Mouse (Mus musculus) CH12.LX (cell line): ENCODE data around the gene Gm17949. TPM values are rescaled to one million over a fixed set of nuclear protein-coding genes. Genes with fewer than 3 reads are reported as not detected.

Experiments
- DNase-seq: peaks from one replicate; pipeline ENCODE4 v3.0.0-alpha.2; 2013; ENCODE audit errors: extremely low read depth
- H3K27ac ChIP-seq: 2 replicates; pipeline ENCODE4 v1.5.1; 2012; ENCODE audit warnings: low read depth, mild to moderate bottlenecking, control low read depth, moderate library complexity; ENCODE audit not compliant: insufficient read depth
- H3K27me3 ChIP-seq: replicated peaks from 2 replicates; pipeline ENCODE3; 2012; ENCODE audit warnings: inconsistent platforms
- H3K36me3 ChIP-seq, 2 experiments: replicated peaks in 1 of 2; 2 replicates each; pipeline versions ENCODE3 to v1.6.1; 2012; ENCODE audit warnings: inconsistent platforms in 1 of 2, low read length in 1 of 2, mild to moderate bottlenecking in 1 of 2, mixed read lengths in 1 of 2, moderate library complexity in 1 of 2; ENCODE audit not compliant: control insufficient read depth in 1 of 2, insufficient read depth in 1 of 2
- H3K4me1 ChIP-seq, 2 experiments: 2 replicates each; pipeline ENCODE4 v1.6.1; 2012; ENCODE audit warnings: inconsistent platforms in 1 of 2, moderate library complexity in 1 of 2; ENCODE audit not compliant: insufficient read depth in 2 of 2, control insufficient read depth in 1 of 2
- H3K4me2 ChIP-seq: 2 replicates; pipeline ENCODE4 v1.6.1; 2012; ENCODE audit warnings: low read depth, mild to moderate bottlenecking, control low read depth; ENCODE audit not compliant: poor library complexity, insufficient read depth, severe bottlenecking
- H3K4me3 ChIP-seq, 3 experiments: fragments of 150-350 bp in 1 of 3; sonication (generic) in 1 of 3; replicated peaks in 1 of 3; 2 replicates each; pipeline versions ENCODE3 to v1.5.1; 2011 to 2012; ENCODE audit warnings: low read depth in 2 of 3, low read length in 2 of 3, mild to moderate bottlenecking in 2 of 3, moderate library complexity in 2 of 3, control low read depth in 1 of 3, improper control_type of control experiment in 1 of 3, inconsistent platforms in 1 of 3, mixed read lengths in 1 of 3; ENCODE audit not compliant: poor library complexity in 1 of 3
- H3K79me2 ChIP-seq: replicated peaks from 2 replicates; pipeline ENCODE4 v1.6.1; 2012; ENCODE audit warnings: mild to moderate bottlenecking, moderate library complexity; ENCODE audit not compliant: control insufficient read depth, poor library complexity, insufficient read depth, severe bottlenecking; ENCODE audit errors: extremely low read depth
- H3K9ac ChIP-seq: 2 replicates; pipeline ENCODE4 v1.6.1; 2012; ENCODE audit warnings: low read depth, mild to moderate bottlenecking, control low read depth, moderate library complexity; ENCODE audit not compliant: insufficient read depth
- H3K9me3 ChIP-seq: replicated peaks from 2 replicates; pipeline ENCODE3; 2012; ENCODE audit warnings: low read length, inconsistent platforms, mixed read lengths
- CHD1 ChIP-seq: IDR thresholded peaks from 2 replicates; pipeline ENCODE4 v1.6.1; 2012; ENCODE audit warnings: low read depth, low read length, improper control_type of control experiment, inconsistent platforms
- CHD2 ChIP-seq: IDR thresholded peaks from 2 replicates; pipeline ENCODE4 v1.6.1; 2011; ENCODE audit warnings: low read length, improper control_type of control experiment
- CTCF ChIP-seq, 2 experiments: IDR thresholded peaks in 1 of 2; conservative IDR thresholded peaks in 1 of 2; 2 replicates each; pipeline ENCODE4 v1.5.1; 2011 to 2012; ENCODE audit warnings: low read depth in 2 of 2, low read length in 2 of 2, improper control_type of control experiment in 1 of 2, inconsistent platforms in 1 of 2, mild to moderate bottlenecking in 1 of 2, moderate library complexity in 1 of 2
- EP300 ChIP-seq: IDR thresholded peaks from 2 replicates; pipeline ENCODE4 v1.6.1; 2011; ENCODE audit warnings: low read length, improper control_type of control experiment
- ETS1 ChIP-seq: conservative IDR thresholded peaks from 2 replicates; pipeline ENCODE4 v1.6.1; 2012; ENCODE audit warnings: low read depth, mild to moderate bottlenecking, inconsistent platforms, low read length, improper control_type of control experiment, moderate library complexity
- GABPA ChIP-seq: IDR thresholded peaks from 2 replicates; pipeline ENCODE4 v1.6.1; 2012; ENCODE audit warnings: low read depth, low read length, improper control_type of control experiment, inconsistent platforms; ENCODE audit not compliant: insufficient replicate concordance
- HCFC1 ChIP-seq: IDR thresholded peaks from 2 replicates; pipeline ENCODE4 v1.6.1; 2012; ENCODE audit warnings: low read depth, mild to moderate bottlenecking, inconsistent platforms, low read length, improper control_type of control experiment
- IRF4 ChIP-seq: IDR thresholded peaks from 2 replicates; pipeline ENCODE4 v1.6.1; 2014; ENCODE audit warnings: low read depth, mild to moderate bottlenecking, inconsistent platforms, low read length, improper control_type of control experiment
- JUND ChIP-seq: conservative IDR thresholded peaks from 2 replicates; pipeline ENCODE4 v1.6.1; 2011; ENCODE audit warnings: low read depth, low read length, improper control_type of control experiment
- MAZ ChIP-seq: IDR thresholded peaks from 2 replicates; pipeline ENCODE4 v1.6.1; 2012; ENCODE audit warnings: low read depth, mild to moderate bottlenecking, inconsistent platforms, low read length, improper control_type of control experiment, moderate library complexity
- MEF2A ChIP-seq: IDR thresholded peaks from 2 replicates; pipeline ENCODE4 v1.6.1; 2014; ENCODE audit warnings: low read depth, mild to moderate bottlenecking, inconsistent platforms, low read length, improper control_type of control experiment, borderline replicate concordance
- MYC ChIP-seq: IDR thresholded peaks from 2 replicates; pipeline ENCODE4 v1.6.1; 2011; ENCODE audit warnings: low read depth, mild to moderate bottlenecking, improper control_type of control experiment, low read length
- RCOR1 ChIP-seq: conservative IDR thresholded peaks from 2 replicates; pipeline ENCODE4 v1.6.1; 2012; ENCODE audit warnings: low read depth, mild to moderate bottlenecking, inconsistent platforms, low read length, improper control_type of control experiment
- SIN3A ChIP-seq: IDR thresholded peaks from 2 replicates; pipeline ENCODE4 v1.6.1; 2012; ENCODE audit warnings: low read length, improper control_type of control experiment, inconsistent platforms
- SMC3 ChIP-seq: IDR thresholded peaks from 2 replicates; pipeline ENCODE4 v1.6.1; 2011; ENCODE audit warnings: low read depth, low read length, improper control_type of control experiment
- TCF12 ChIP-seq: IDR thresholded peaks from 2 replicates; pipeline ENCODE4 v1.6.1; 2014; ENCODE audit warnings: low read depth, mild to moderate bottlenecking, inconsistent platforms, low read length, improper control_type of control experiment
- USF2 ChIP-seq: conservative IDR thresholded peaks from 2 replicates; pipeline ENCODE4 v1.6.1; 2011; ENCODE audit warnings: low read depth, low read length, improper control_type of control experiment
- dilution Hi-C: fragments of 300-500 bp; cut with MboI; formaldehyde crosslinking; loops from 2 replicates; pipeline ENCODE4 v1.14.3; 2020; ENCODE audit warnings: low sequenced_read_pairs; ENCODE audit not compliant: extremely low pct_unique_long_range_greater_than_20kb, extremely low pct_ligation_motif_present
- in situ Hi-C: fragments of 300-500 bp; cut with MboI; formaldehyde crosslinking; loops from 3 replicates; pipeline ENCODE4 v1.14.3; 2019; ENCODE audit warnings: low sequenced_read_pairs, low pct_ligation_motif_present, low pct_unique_long_range_greater_than_20kb, mixed read lengths
- polyA plus RNA-seq: library from polyadenylated mRNA; unstranded; fragments of >175 nt; gene quantifications from 2 replicates; pipeline ENCODE4 v1.2.1, GENCODE M21; 2012; ENCODE audit warnings: low read depth; ENCODE audit not compliant: insufficient read length
- total RNA-seq, 2 experiments: library from RNA; depleted of rRNA; stranded (reverse); fragments of 300-350 nt in 1 of 2; fragments of >200 nt in 1 of 2; gene quantifications; 2 replicates each; pipeline ENCODE4 v1.2.3; 2012 to 2014

The Gm17949 gene
- total and polyA plus RNA-seq, 3 experiments = not detected

- no peak overlapping the region for H3K4me2 ChIP-seq
- dilution Hi-C loops = no loop called here
These were observed 47.6 kb upstream of the Gm17949 start for GRCm38 (mm10) chr17:56963646-56964045.

GRCm38 (mm10) chr17:56969321-56969720, 41.9 kb upstream of the Gm17949 start:
- no peak overlapping the region for H3K4me3 ChIP-seq
- no peaks in the 10 kb centered on the region for H3K9me3 ChIP-seq
- in situ Hi-C loops (no loop called here), dilution Hi-C loops (no loop called here)
- no peak for DNase-seq
- no peaks in the 10 kb centered on the region for H3K79me2 ChIP-seq
- H3K9ac ChIP-seq = no peak overlapping the region
- peaks cover 46% of the 10 kb centered on the region for H3K27me3 ChIP-seq
- no peak overlapping the region for H3K27ac ChIP-seq
- TF ChIP-seq CTCF (conservative IDR thresholded peaks at IDR 0.05 in 1 of 2, IDR thresholded peaks at IDR 0.05 in 1 of 2; ENCODE audit: low read depth in 2 of 2, low read length in 2 of 2) (no peak), MAZ (no peak), HCFC1 (no peak), JUND (no peak), TCF12 (no peak), GABPA (no peak), MEF2A (no peak), SIN3A (no peak), MYC (no peak), CHD1 (no peak), ETS1 (no peak), IRF4 (no peak), USF2 (no peak), RCOR1 (no peak), CHD2 (no peak), SMC3 (no peak), EP300 (no peak)
- H3K4me1 ChIP-seq = no peaks in the 10 kb centered on the region
- H3K4me2 ChIP-seq = no peak overlapping the region
- H3K36me3 ChIP-seq = no peaks in the 10 kb centered on the region

More at GRCm38 (mm10) chr17:56963646-56964045, 47.6 kb upstream of the Gm17949 start:
- no peak for TF ChIP-seq SMC3
- H3K27me3 ChIP-seq = peaks cover 31% of the 10 kb centered on the region
- peaks cover 4% of the 10 kb centered on the region for H3K9me3 ChIP-seq
- no peaks in the 10 kb centered on the region for H3K36me3 ChIP-seq
- H3K9ac ChIP-seq = no peak overlapping the region
- H3K27ac ChIP-seq = no peak overlapping the region
- H3K4me1 ChIP-seq = peaks cover 3% of the 10 kb centered on the region in 2 experiments; a peak in 3 of 4 replicates
- no peak for DNase-seq
- no peaks in the 10 kb centered on the region for H3K79me2 ChIP-seq
- H3K4me3 ChIP-seq = no peak overlapping the region
- in situ Hi-C loops = no loop called here
